Mouse (Mus musculus): Measurements from ENCODE around the gene Trim72.

GRCm38 (mm10) chr7:128024932-128025331 is 21.2 kb downstream of the Trim72 start:
- TF ChIP-seq EP300 (IDR thresholded peaks at IDR 0.05; ENCODE audit: low read depth) (no peak), CTCF (IDR thresholded peaks at IDR 0.05; ENCODE audit: low read depth) (no peak)
